Mouse (Mus musculus): ENCODE measurements around the gene Gm49388.
A peak's percentile ranks its signal among the peaks of the same experiment; 100 is the strongest.
"Not testable (repeated sequence)": the region's sequence is repeated elsewhere in the genome, so short reads cannot be mapped to it uniquely, and the experiment has no call there.

Gene Gm49388

DNA sequence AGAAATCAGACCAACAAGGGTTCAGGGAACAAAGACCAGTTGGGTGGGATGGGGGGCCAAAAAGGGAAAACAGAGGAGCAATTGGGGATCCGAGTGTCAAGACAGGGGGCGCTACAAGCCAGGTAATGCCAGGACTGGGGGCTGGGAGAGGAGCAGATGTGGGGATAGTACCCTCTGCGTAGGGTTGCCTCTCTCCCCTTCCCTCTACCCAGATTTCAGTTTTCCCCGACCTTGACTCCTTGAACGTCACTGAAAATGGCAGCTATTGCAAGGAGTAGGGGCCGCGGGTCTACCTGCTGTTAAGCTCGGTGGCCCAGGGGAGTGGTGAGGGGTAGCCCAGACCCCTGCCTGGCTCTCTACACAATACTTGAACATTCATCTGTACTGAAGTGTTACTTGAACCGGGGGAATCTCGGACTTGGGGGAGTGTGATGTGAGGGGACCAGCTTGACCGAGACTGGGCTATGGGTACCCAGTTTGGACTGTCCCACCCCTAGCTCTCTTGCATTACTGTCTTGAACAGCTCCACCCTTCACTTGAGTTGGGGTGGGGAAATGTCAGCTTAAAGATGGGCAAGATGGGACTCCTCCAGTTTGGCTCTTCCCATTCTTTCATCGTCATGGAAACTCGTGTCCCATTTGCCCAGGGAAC, 16.9 kb upstream of the Gm49388 start:
- DNase-seq, result no peak

DNA sequence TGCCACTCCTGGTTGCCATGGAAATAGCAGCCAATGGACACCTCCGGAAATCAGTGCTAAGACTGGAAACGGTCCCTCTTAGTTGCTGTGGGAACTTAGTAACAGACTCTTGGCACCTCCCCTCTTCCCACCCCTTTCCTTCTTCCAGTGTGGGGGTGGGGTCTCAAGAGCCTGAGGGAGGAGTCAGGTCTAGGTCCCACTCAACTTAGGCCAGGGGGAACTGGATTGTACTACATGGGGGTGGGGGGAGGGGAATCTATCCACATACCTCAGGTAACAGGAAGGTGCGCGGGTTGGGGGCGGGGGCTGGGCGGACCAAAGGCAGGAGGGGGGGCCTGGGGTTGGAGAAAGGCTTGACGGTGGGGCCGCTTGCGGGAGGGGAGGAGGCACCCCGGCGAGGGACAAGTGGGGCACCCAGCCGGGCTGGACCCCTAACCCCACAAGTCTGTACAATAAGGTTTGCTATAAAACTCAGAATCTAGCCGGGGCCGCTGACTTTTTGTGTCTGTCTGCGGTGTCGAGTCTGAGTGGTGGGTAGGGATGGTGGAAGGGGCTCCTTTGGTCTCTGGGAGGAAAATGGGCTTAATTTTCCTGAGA, 16.3 kb upstream of the Gm49388 start:
- DNase-seq, result peak; percentile 96

- DNase-seq, result peak; percentile 86
Measured at GRCm38 (mm10) chr7:127769651-127770038, 15.8 kb upstream of the Gm49388 start, which contains the start of gene Orai3. TSS of gene Orai3 (plus strand) at chr7:127769815.

- no peak for DNase-seq
Measured at GRCm38 (mm10) chr7:127770039-127770905, 15.1 kb upstream of the Gm49388 start.

DNA sequence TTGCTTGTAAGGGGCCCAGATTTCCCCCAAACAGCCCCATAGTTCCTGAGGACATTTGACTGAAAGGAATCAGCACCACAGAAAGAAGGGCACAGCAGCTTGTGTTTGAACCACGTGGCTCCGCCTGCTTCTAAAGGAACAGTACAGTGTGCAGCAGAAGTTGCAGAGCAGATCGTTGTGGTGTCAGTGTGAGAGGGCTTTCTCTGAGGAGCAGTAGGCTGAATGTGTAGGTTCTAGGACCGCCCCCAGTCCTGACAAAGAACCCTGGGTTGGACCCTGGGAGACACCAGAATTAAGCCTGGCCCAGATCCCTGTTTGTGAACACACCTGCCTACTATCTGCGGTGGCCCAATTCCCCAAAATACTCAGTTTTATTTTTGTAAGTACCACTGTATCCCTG, 14.1 kb upstream of the Gm49388 start:
- DNase-seq, result peak; percentile 53

- DNase-seq, result no peak
Measured at GRCm38 (mm10) chr7:127772080-127772479, 13.3 kb upstream of the Gm49388 start.

DNA sequence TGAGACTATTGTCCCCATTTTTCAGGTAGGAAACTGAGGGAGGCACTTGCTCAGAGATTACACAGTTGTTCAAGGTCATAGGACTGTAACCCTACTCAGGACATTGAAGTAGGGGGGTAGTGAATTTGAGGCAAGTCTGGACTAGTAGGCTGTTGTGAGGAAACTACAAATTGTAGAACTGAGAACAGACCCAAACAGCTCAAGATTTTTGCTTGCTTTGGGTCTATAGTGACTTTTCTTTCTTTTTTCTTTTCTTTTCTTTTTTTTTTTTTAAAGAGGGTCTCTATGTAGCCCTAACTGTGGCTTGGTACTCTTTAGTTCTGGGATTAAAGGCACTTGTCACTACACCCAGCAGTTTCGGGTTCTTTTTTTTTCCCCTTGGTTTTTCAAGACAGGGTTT, 12.9 kb upstream of the Gm49388 start:
- DNase-seq, result no peak

- no peak for DNase-seq
Measured at GRCm38 (mm10) chr7:127773664-127774384, 11.6 kb upstream of the Gm49388 start.

DNA sequence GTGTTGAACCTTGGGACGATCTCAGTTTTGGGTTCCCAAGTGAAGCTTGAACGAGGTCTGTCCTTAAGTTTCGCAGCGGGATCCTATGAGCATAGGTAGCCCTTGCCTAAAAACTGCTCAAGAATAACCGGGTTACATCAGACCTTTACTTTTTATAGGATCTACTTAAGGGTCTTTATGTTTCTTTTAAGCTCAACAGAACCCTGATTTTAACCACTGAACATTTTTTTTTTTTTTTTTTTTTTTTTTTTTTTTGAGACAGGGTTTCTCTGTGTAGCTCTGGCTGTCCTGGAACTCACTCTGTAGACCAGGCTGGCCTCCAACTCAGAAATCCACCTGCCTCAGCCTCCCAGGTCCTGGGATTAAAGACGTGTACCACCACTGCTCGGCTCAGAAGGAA, 9.6 kb upstream of the Gm49388 start:
- not testable (repeated sequence) for DNase-seq

DNA sequence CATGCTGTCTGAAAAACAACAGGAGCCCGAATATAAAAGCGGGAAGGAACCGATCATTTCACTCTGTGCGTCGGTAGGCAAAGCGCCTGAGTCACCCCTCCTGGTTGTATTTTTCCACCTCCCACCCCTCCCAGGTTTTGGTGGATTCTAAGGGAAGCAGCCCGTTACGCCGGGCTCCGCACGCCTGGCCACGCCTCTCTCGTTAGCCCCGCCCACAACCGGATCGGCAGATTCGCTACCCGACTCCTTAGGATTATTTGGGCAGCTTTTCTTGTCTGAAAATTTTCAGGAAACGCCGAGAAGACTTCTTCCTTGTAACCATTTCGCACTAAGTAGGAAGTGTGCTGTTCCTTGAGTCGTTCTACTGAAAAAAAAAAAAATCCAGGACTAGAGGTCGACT, 9.0 kb upstream of the Gm49388 start, which contains the start of gene Setd1a:
Gene Setd1a, plus strand, starts transcription at position 245 of the 400 bp plus-strand sequence.
- peak; percentile 86 for DNase-seq

DNA sequence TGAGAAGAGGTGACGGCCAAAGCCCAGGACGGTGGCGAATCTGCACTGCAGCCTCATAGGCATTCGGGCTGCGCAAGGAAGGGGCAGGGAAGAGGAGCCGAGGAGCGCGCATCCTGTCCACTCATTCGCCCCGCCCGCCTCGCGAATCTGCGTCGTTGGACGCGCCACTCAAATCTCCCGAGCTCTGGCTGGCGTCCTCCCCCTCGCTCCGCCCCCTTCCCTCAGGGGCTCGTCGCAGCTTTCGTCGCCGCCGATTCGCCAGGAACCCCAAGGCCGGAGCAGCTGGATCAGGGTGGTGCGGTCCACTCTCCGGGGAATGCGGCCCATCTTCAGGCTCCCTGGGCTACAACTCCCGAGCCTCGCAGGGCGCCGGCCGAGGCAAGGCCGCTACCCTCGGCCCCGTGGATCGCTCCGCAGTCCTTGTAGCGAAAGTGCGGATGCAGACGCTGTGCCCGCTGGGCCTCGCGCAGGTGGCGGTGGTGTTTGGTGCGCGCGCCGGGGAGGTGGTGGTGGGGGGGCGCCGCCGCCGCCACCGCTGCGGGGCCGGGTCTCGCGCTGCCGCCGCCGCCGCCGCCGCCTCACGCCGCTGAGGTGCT, 8.4 kb upstream of the Gm49388 start:
- DNase-seq, result peak; percentile 96

GRCm38 (mm10) chr7:127777474-127778266, 7.7 kb upstream of the Gm49388 start:
- peak; percentile 44 for DNase-seq

DNA sequence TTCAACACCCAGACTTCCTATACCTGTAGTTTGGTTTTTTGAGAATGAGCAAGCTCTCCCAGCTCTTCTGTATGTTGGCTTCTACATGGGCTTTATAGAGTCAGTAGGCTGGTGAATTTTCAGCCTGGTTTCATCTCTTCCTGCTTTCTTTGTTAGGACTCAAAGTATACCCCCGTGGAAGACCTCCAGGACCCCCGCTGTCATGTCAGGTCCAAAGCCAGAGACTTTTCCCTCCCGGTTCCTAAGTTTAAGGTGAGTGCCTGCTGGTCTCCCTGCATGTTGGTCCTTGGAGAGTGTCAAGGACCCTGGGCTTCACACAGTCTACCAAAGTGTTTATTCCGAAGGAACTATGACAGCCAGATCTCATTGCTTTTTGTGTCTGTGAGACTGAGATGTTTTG, 7.1 kb upstream of the Gm49388 start:
- DNase-seq, result no peak

DNA sequence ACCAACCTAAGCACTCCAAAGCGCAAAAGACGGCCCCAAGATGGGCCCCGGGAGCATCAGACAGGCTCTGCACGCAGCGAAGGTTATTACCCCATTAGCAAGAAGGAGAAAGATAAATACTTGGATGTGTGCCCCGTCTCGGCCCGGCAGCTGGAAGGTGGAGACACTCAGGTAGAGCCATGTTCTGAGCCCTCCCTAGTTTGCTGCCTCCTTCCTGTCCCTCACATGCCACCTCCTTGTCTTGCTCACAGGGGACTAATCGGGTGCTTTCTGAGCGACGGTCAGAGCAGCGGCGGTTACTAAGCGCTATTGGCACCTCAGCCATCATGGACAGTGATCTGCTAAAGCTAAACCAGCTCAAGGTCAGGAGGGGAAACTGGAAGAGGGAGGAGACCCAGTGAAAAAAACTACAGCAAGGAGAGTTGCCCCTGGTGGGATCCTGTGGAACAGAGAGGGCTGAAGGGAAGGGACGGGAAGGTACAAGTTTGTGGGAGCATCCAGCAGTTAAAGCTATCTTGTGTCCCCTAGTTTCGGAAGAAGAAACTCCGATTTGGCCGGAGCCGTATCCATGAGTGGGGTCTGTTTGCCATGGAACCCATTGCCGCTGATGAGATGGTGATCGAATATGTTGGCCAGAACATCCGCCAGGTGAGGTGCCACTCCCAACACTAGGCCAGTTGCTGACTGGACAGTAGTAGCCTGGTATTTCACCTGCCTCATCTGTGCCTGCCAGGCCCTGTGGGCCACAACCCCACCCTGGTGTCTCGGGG, 11.9 kb downstream of the Gm49388 start:
- no peak for DNase-seq

DNA sequence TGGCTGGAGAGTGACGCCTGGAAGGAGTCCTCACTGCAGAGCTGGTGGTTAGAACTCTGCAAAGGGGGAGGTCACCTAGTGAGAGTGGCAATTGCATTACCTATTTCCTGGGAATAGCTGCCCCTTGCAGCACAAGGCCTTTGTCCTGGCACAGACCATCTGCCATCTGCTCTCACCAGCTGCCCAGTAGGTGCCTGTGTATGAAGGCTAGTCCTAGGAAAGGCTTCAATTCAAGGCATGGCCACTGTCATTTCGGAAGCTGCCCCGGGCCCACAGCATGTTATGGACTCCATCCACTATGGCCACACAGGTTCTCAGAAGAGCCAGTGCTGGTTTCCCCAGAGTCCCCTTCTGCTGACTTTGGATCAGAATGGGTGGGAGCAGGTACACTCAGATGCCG, 13.2 kb downstream of the Gm49388 start:
- no peak for DNase-seq

- DNase-seq, result no peak
Measured at GRCm38 (mm10) chr7:127799211-127799610, 13.8 kb downstream of the Gm49388 start.

- no peak for DNase-seq
Measured at GRCm38 (mm10) chr7:127799738-127800137, 14.3 kb downstream of the Gm49388 start.

DNA sequence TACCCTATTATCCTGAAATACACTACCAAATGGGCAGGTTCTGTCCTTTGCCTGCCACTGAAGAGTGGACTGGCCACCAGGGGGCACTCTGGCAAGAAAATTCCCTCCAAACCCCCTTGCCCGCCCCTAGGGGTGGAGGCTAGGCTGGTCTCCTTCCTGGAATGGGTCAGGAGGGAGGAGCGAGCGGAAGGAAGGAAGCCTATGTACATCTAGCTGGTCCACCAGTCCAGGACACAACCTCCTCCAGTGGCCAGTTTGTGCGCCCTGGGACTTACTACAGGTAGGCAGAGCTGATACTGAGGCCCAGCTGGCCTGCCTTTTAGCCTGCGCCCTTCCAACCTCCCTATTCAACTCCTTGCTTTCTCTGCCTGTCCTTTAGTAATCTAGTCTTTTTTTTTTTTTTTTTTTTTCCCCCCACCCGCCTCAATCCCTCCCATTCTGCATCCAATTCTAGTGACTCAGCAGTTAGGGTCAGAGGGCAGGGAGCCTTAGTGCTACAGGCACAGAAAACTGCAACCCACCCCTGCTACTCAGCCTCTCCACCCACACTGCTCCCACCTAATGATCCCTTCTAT, 15.1 kb downstream of the Gm49388 start, which contains the start of gene Hsd3b7:
Gene Hsd3b7, plus strand, starts transcription at position 170 of the 575 bp plus-strand sequence.
- DNase-seq, result peak; percentile 81

DNA sequence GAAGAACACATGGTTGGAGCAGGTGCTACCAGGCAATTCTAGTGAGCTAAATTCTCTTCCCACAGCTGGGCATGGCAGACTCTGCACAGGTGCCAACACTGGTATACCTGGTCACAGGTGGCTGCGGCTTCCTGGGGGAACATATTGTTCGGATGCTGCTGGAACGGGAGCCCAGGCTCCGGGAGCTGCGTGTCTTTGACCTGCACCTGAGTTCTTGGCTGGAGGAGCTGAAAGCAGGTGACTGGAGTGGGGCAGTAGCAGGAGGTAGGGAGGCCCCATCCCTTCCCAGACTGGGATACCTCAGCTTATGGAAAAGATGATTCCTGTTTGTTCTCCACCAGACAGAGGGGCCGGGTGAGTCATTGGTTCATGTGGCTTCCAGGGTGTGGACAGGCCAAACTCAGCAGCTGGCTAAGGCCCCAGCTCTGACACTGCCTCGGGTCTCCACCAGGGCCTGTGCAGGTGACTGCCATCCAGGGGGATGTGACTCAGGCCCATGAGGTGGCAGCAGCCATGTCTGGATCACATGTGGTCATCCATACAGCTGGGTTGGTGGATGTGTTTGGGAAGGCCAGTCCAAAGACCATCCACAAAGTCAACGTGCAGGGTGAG, 15.7 kb downstream of the Gm49388 start:
- no peak for DNase-seq

DNA sequence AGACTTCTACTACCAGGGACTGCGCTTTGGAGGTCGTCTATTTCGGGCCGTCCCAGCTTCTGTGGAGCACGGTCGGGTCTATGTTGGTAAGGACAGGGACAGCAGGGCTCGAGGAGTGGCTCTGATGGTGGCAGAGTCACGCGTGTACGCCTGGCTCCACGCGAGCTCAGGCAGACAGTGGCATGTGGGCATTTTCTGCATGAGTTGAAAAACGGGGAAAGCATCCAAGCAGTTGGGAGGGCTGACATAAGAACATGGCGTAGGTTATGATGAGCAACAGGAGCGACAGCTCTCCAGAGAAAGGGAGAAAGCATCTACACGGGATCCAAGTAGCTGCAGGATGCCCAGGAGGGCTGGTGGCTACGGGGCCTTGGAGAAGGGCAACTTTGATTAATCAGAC, 16.9 kb downstream of the Gm49388 start:
- no peak for DNase-seq
